Mouse (Mus musculus) cerebellum, adult 2 months (tissue): ENCODE data around the gene Sod1.

Experiments
- CTCF ChIP-seq: fragments of 200-500 bp; IDR thresholded peaks from 2 replicates; pipeline ENCODE4 v1.5.1; 2011; ENCODE audit warnings: low read depth, mild to moderate bottlenecking, control low read depth, low read length, moderate library complexity, borderline replicate concordance; ENCODE audit not compliant: insufficient read depth
- POLR2A ChIP-seq: fragments of 200-500 bp; IDR thresholded peaks from 2 replicates; pipeline ENCODE4 v1.6.1; 2011; ENCODE audit warnings: low read length, control low read depth, borderline replicate concordance; ENCODE audit not compliant: insufficient read depth

DNA sequence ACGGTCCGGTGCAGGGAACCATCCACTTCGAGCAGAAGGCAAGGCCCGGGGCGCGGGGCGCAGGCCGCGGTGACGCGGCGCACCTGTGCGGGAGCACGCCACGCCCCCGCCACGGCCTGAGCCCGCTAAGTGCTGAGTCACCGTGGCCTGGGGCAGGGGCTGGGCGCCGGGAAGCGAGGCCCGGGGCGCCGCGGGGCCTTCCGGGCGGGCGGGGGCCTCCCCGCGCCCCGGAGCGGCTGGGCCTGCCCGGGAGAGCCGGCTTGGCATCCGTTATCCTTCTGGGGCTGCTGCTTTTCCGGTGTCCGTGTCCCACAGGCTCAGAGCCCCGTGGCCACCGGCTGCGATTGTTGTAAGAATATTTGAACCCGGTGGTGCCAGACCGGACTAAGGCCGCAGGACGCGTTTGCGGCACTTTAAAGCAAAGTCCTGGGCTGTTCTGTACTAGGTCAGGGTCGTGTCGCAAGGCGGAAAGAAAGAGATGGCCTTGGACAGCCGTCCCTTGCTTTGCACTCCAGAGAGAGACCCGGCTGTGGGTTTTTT is 408 bp downstream of the Sod1 start:
- no peak for TF ChIP-seq CTCF
- no peak for TF ChIP-seq POLR2A
